Mouse (Mus musculus): ENCODE results near the gene Zzef1.

DNA sequence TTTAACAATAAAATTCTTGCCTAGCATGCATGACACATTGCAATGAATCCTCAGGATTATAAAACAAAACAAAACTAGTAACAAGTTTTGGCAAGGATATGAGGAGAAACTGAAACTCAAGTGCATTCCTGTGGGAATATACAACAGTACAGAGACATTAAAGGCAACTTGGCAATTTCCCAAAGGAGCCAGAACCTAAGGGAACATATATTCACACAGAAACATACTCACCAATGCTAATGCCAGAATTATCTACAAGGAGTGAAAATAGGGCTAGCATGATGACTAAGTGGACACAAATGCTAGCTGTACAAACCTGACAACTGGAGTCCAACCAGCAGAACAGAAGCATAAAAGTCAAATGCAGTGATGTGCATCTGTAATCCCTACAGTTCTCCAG is 4.0 kb upstream of the Zzef1 start:
- no peak for TF ChIP-seq CTCF (conservative IDR thresholded peaks at IDR 0.05; ENCODE audit: low read length)
- no peak for TF ChIP-seq POU5F1 (IDR thresholded peaks at IDR 0.05; ENCODE audit: borderline replicate concordance, low read length)

Measured in E14TG2a.4 (cell line).